Mouse (Mus musculus) adrenal gland, postnatal 10 days (tissue): Measurements from ENCODE around the gene Caln1. TPM values are rescaled to one million over a fixed set of nuclear protein-coding genes. Genes with fewer than 3 reads are reported as not detected.

ENCODE experiments used
- DNase-seq: peaks from one replicate; pipeline ENCODE4 v3.0.0; 2021; ENCODE audit warnings: mixed read lengths
- total RNA-seq, 2 experiments: library from RNA; stranded (reverse); gene quantifications; 2 replicates each; pipeline ENCODE4 v1.2.3; 2021

Gene Caln1
- total RNA-seq, 2 experiments from 2014 or later, result 26.8 to 33.5 TPM

- no peak for DNase-seq
Measured at GRCm38 (mm10) chr5:130393618-130394355, 24.5 kb downstream of the Caln1 start.

DNA sequence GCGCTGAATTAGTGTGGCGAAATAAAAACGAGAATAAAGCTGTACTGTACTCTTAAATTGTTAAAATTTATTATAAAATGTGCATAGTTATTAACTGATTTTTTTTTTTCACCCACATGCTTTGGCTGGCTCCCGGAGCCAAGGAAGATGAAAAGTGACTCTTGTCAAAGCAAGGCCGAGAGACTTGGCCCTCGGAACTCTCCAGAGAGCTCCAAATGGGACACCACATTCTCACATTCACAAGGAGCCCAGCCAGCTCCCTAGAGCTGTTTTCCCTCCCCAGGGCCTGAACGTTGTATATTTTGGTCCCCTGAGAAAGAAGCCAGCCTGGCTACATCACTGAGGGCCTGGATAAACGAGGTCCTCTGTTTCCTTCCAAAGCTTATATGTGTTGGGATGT is 25.1 kb downstream of the Caln1 start:
- peak; percentile 59 for DNase-seq

- DNase-seq, result peak; percentile 31
Measured at GRCm38 (mm10) chr5:130395142-130395541, 25.9 kb downstream of the Caln1 start.

- DNase-seq, result no peak
Measured at GRCm38 (mm10) chr5:130400136-130400917, 31.1 kb downstream of the Caln1 start.

DNA sequence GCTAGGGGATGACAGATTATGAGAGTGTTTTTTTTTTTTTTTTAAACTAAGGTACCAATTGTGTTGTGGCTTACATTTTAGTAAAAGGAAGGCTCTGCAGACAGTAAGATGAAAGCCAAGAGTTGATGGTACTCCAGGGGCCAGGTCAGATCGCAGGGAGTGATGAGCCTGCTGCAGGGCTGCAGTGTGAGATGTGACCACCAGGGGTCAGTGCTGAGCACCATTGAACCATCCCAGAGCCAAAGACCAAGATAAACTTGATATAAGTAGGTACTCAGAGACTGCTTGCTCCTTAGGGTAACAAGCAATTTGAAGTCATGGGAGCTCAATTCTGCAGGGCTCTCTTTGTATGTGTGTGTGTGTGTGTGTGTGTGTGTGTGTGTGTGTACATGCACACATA is 35.9 kb downstream of the Caln1 start:
- peak; percentile 77 for DNase-seq

DNA sequence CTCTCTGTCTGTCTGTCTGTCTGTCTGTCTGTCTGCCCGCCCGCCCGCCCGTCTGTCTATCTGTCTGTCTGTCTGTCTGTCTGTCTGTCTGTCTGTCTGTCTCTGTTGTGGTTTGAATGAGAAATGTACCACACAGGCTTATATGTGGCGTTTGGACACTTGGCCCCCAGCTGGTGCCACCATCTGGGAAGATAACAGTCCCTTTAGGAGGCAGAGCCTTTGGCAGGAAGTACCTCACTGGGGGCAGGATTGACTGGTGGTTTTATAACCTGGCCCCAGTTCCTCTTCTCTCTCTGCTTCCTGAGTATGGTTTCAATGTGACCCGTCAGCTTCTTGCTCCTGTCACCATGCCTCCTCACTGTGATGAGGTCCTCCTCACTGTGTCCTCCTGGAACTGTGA is 40.5 kb downstream of the Caln1 start:
- DNase-seq, result no peak

GRCm38 (mm10) chr5:130411516-130411915 is 42.3 kb downstream of the Caln1 start:
- no peak for DNase-seq

GRCm38 (mm10) chr5:130447438-130447837 is 78.2 kb downstream of the Caln1 start:
- no peak for DNase-seq

- DNase-seq, result peak; percentile 27
Measured at GRCm38 (mm10) chr5:130448491-130448890, 79.2 kb downstream of the Caln1 start.

DNA sequence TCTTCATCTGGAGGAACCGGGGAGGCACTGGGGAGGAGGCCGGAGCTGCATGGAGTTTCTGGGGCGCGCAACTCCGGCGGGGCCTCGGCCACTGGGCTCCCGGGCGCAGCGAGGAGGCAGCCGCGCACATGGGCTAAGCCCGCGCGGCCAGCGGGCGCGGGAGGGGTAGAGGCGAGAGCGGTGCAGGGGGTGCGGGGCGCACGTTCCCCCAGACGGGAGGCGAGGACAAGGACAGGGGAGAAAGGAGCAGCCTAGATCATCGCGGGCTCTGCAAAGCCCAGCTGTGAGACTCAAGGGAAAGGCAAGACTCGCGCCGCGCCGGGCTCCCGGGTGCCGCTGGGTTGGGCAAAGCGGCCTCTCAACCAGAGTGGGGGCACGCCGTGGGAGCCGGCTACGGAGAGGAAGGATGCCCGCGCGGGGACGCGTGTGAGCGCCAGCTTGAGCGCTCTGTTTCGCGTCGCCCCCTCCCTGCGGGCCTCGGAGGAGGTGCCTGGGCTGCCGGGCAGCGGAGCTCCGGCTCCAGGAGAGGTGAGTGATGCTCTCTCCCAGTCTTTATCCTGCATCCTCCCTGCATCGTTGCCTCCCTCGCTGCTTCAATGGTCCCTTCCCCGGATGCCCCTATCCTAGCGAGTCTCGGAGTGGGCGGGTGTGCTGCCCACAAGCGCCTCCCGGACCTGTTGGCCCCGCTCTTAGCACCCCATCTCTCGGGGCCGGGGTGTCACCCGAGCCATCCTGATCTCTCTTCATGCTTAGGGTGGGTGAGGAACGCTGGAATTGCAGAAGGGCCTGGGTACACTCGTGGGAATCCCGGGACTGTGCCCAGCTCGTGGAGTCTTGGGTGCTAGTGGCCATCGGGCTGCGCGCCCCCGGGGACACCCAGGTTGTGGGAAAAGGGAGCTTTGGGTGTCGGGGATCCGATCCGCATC is 79.9 kb downstream of the Caln1 start:
- peak; percentile 46 for DNase-seq

DNA sequence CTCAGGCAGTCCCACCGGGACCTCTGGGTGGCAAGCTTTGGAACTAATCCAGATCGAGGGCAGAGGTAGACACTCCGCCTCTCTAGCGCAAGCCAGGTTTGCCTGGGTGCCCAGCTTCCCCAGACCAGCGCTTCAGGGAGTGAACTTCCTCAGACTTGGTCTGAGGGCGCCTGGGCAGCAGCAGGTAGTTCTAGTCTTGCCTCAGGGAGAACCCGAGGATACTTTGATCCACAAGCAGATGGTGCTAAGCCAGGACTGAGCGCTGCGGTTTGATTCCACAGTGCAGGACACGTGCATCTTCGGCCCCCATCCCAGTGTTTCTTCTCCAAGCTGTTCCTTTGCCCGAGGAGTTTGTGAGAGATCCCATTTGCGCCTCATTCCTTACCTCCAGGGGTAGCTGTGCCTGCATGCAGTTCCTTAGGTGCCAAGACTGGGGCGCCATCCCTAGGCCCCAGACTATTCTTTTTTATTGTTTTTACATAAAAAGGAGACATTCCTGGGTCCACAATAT is 80.8 kb downstream of the Caln1 start:
- no peak for DNase-seq

DNA sequence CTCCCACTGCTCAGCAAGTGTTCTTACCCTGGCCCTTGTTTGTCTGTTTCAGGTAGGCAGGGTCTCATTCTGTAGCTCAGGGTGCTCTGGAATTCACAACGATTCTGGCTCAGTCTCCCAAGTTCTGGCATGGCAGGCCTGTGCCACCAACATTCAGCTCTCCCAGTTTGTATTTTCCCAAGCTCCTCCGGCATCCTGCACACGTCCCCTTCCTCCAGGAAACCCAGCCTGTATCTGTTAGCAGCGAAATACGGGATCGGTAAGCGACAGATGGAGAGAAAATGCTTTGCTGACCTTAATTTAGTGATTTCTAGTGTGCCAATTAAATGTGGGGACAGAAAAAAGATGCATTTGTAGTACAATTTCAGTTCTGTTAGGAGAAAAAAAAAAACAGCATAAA is 88.8 kb downstream of the Caln1 start:
- DNase-seq, result no peak

GRCm38 (mm10) chr5:130472209-130472608 is 103.0 kb downstream of the Caln1 start:
- DNase-seq, result no peak

DNA sequence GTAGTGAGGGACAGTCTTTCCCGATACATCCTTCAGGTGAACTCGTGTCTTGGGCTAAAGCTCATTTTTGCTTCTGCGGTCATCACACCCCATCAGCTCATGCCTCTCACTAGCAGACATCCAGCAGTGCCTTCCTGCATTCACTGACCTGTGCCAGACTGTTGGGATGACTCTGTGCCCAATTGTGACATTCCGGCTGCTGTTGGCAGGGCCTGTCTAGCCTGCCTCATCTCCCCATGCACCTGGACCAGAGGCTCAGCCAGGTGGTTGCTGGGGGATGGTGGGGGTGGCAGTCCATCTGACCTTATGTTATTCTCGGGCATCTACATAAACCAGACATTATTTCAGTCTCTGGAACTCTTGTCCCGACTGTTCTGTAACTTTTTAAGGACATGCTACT is 105.6 kb downstream of the Caln1 start:
- no peak for DNase-seq

- DNase-seq, result peak; percentile 31
Measured at GRCm38 (mm10) chr5:130476741-130477140, 107.5 kb downstream of the Caln1 start.

DNA sequence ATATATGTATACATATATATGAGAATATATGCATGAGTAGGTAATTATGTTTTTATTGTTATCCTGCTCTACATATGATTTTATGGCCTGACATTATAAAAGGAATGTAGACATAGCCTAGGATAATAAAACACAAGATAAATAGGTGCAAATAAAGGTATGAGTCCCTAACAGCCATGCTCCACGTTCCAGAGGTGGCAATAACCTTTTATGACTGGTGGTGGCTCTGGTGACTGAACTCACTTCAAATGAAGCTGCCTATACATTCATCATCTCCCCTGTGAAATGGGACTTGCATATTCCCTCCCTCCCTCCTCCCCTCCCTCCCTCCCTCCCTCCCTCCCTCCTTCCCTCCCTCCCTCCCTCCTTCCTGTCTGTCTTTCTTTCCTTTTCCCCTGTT is 111.0 kb downstream of the Caln1 start:
- DNase-seq, result no peak

DNA sequence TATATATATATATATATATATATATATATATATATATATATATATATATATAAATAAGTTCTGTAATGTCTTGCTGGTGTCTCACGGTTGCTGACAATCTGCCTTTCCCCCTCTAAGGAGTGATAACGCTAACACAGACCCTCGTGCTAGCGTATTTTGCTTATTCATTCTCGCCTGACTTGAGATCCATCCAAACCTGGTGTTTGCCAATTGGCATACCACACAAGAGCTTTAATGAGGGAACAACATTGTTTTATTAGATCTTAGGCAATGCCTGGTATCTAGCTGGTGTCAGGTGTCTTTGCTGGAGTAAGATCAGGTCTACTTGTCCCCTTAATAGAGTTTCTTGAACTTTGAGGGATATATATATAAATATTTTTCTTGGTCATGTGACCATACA is 122.2 kb downstream of the Caln1 start:
- no peak for DNase-seq

GRCm38 (mm10) chr5:130492305-130492704 is 123.0 kb downstream of the Caln1 start:
- DNase-seq, result no peak

DNA sequence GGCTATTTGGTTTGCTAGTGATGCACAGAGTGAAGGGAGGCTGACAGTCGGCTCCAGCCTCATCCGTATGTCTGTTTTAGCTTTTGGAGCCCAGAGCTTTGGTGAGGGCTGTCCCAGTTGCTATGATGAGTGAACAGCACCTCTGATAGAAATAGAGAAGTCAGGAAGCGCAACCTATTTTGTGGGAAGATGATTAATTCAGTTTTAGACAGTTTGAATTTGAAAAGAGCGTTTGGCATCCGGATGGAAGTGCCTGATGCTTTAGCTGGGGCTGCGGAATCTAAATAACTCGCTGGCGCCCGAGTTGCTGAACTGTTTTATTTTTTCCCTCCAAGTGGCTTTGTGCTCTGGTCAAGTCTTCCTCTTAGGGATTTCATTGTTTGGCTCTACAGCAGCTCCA is 133.3 kb downstream of the Caln1 start:
- no peak for DNase-seq

DNA sequence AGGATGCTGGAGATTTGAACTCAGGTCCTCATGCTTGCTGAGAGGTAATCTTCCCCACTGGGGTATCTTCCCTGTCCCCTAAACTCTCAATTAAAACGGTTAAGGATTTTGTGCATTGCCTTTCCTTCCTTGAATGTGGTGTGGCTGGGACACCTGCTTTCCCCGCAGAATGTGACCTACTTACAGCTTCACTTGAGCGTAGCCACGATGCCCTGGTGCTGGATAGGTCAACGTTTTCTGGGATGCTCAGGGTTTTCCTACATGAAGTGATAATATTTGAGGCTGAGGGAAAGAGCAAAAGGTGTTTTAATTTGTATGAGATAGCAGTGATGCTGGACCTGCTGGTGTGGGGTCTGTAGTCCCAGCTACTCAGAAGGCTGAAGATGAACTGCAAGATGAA is 135.6 kb downstream of the Caln1 start:
- DNase-seq, result no peak

DNA sequence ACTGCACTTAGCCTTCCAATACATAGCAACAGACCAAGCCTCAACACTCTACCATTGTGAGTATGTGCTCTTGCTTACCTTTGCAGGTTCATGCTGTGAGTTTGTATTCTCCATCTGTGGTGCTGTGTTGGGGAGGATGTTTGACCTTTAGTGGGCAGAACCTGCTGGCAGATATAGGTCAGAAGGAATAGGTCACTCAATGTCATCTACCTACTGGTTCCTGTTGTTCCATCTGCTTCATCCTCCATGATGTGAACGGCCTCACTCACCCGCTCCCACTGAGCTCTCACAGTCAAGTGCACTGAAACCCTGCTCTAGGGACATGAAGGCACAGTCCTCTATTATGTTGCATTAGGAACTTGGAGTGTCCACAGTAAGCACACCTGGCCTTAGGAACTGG is 141.3 kb downstream of the Caln1 start:
- DNase-seq, result no peak

- no peak for DNase-seq
Measured at GRCm38 (mm10) chr5:130515395-130515794, 146.1 kb downstream of the Caln1 start.
